Mouse (Mus musculus): ENCODE results near the gene Rrh. TPM values are rescaled to one million over a fixed set of nuclear protein-coding genes. Genes with fewer than 3 reads are reported as not detected.

The Rrh gene
- 0.04 TPM in 1 of 2 replicates, not detected in the other for polyA plus RNA-seq (2016; fragmentation: Nextera tagmentation; extraction: Ambion mirVana)

GRCm38 (mm10) chr3:129822206-129822775 lies at the start of gene Rrh:
Gene Rrh, minus strand, starts transcription at chr3:129822587.
- Histone ChIP-seq H3K9ac (no peak within 1 kb of the TSS), H3K27me3 (replicated peaks) (no peaks in the 10 kb centered on the region), H3K4me2 (no peak within 1 kb of the TSS), H3K36me3 (peaks cover 61% of the 10 kb centered on the region), H3K27ac (no peak within 1 kb of the TSS), H3K4me3 (no peak within 1 kb of the TSS), H3K4me1 (0 out of 2 replicates have a peak, but pooled peaks cover under 1% of the 10 kb centered on the region), H3K9me3 (replicated peaks) (no peaks in the 10 kb centered on the region)
- ATAC-seq: no peak
- WGBS (ENCODE audit: insufficient replicate concordance): 82% methylated on average over 11 of the region's 11 CpGs

- 0 out of 2 replicates have a peak, but pooled peaks have one; percentile 52 for ATAC-seq
- Histone ChIP-seq H3K27ac (no peak overlapping the region), H3K4me1 (no peaks in the 10 kb centered on the region), H3K4me2 (no peak overlapping the region), H3K9ac (no peak overlapping the region), H3K36me3 (peaks cover 15% of the 10 kb centered on the region), H3K4me3 (no peak overlapping the region), H3K27me3 (replicated peaks) (no peaks in the 10 kb centered on the region), H3K9me3 (replicated peaks) (peaks cover 5% of the 10 kb centered on the region; the same call in 1 of the 2 replicates)
- WGBS (ENCODE audit: insufficient replicate concordance): 45% methylated on average over 14 of the region's 14 CpGs
These were observed 41.3 kb upstream of the Rrh start for GRCm38 (mm10) chr3:129863698-129864097.

DNA sequence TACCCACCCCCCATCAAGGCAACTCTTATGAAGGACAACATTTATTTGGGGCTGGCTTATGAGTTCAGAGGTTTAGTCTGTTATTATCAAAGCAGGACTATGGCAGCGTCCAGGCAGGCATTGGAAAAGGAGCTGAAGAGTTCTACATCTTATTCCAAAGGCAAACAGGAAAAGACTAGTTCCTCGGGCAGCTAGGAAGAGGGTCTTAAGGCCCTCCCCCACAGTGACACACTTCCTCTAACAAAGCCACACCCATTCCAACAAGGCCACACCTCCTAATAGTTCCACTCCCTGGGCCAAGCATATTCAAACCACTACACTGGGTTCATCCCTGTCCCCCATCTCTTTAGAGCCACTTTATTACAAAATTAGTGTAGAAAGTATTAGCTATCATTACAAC lies 40.2 kb upstream of the Rrh start:
- Histone ChIP-seq H3K27me3 (replicated peaks) (no peaks in the 10 kb centered on the region), H3K9ac (no peak overlapping the region), H3K4me2 (no peak overlapping the region), H3K4me3 (no peak overlapping the region), H3K36me3 (peaks cover 25% of the 10 kb centered on the region), H3K27ac (no peak overlapping the region), H3K9me3 (replicated peaks) (peaks cover 5% of the 10 kb centered on the region), H3K4me1 (no peaks in the 10 kb centered on the region)
- no peak for ATAC-seq
- 51% methylated on average over 2 of the region's 2 CpGs for WGBS (ENCODE audit: insufficient replicate concordance)

DNA sequence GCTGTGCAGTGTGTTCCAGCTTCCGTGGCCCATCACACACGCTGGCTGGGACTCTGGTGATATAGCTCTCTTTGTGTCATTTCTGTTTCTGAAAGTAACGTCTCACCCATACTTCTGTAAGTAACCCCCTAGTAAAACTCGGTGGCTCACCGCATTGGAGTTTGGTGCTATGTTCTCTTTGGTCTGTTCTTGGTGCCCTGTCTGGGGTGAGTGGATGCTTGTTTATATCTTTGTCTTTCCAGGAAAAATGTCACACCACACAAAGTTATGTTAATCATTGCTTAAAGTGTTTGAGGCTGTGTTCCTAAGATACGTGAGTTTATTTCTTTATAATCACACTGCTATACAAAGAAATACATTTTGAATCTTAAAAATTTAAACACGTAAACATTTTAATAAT lies 24.5 kb upstream of the Rrh start:
- no peak overlapping the region for H3K9ac ChIP-seq

DNA sequence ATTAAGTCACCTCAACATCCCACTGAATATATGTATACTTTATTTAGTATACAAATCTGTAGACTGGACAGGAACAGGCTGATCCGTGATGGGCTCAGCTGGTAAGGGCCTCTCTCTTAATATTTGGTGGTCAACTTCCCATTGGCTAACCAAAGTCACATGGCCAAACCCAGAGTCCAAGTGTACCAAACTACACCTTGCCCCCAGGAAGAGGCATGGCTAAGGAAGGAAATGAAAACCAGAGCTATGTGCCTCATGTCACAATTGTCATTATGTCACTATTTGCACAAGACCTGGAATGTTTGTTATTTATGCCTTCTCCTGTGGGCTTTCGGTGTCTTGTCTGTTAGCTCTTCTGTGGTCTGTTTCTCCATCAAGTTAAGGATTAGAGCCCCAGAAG lies 23.5 kb upstream of the Rrh start:
- 47% methylated on average over 2 of the region's 2 CpGs for WGBS (ENCODE audit: insufficient replicate concordance)
- H3K27me3 ChIP-seq (replicated peaks): no peaks in the 10 kb centered on the region
- no peak for ATAC-seq
- no peaks in the 10 kb centered on the region for H3K4me1 ChIP-seq
- no peak overlapping the region for H3K9ac ChIP-seq
- no peak overlapping the region for H3K27ac ChIP-seq
- no peaks in the 10 kb centered on the region for H3K9me3 ChIP-seq (replicated peaks)
- no peaks in the 10 kb centered on the region for H3K36me3 ChIP-seq
- no peak overlapping the region for H3K4me2 ChIP-seq
- no peak overlapping the region for H3K4me3 ChIP-seq

More for the DNA sequence above, 24.5 kb upstream of the Rrh start:
- ATAC-seq: no peak
- 69% methylated on average over 7 of the region's 7 CpGs for WGBS (ENCODE audit: insufficient replicate concordance)
- H3K27me3 ChIP-seq (replicated peaks): no peaks in the 10 kb centered on the region
- no peaks in the 10 kb centered on the region for H3K4me1 ChIP-seq
- no peaks in the 10 kb centered on the region for H3K9me3 ChIP-seq (replicated peaks)
- no peaks in the 10 kb centered on the region for H3K36me3 ChIP-seq
- H3K27ac ChIP-seq: no peak overlapping the region
- H3K4me3 ChIP-seq: no peak overlapping the region
- no peak overlapping the region for H3K4me2 ChIP-seq

GRCm38 (mm10) chr3:129838017-129838416 lies 15.6 kb upstream of the Rrh start:
- Histone ChIP-seq H3K9ac (no peak overlapping the region), H3K9me3 (replicated peaks) (no peaks in the 10 kb centered on the region), H3K27ac (no peak overlapping the region), H3K27me3 (replicated peaks) (peaks cover 9% of the 10 kb centered on the region; the same call in 1 of the 2 replicates), H3K36me3 (no peaks in the 10 kb centered on the region), H3K4me2 (peak overlapping the region; percentile 33), H3K4me3 (no peak overlapping the region), H3K4me1 (peaks cover 5% of the 10 kb centered on the region; the same call in 1 of the 2 replicates)
- WGBS (ENCODE audit: insufficient replicate concordance): 53% methylated on average over 7 of the region's 7 CpGs
- ATAC-seq: peak; percentile 43

GRCm38 (mm10) chr3:129836965-129837364 lies 14.6 kb upstream of the Rrh start:
- Histone ChIP-seq H3K9me3 (replicated peaks) (no peaks in the 10 kb centered on the region), H3K4me3 (peak overlapping the region; percentile 21; the same call in 1 of the 2 replicates), H3K36me3 (no peaks in the 10 kb centered on the region), H3K27me3 (replicated peaks) (peaks cover 13% of the 10 kb centered on the region; the same call in 1 of the 2 replicates), H3K9ac (no peak overlapping the region), H3K4me2 (peak overlapping the region; percentile 33; the same call in 1 of the 2 replicates), H3K27ac (no peak overlapping the region), H3K4me1 (peaks cover 5% of the 10 kb centered on the region; the same call in 1 of the 2 replicates)
- ATAC-seq: no peak
- 61% methylated on average over 6 of the region's 6 CpGs for WGBS (ENCODE audit: insufficient replicate concordance)

DNA sequence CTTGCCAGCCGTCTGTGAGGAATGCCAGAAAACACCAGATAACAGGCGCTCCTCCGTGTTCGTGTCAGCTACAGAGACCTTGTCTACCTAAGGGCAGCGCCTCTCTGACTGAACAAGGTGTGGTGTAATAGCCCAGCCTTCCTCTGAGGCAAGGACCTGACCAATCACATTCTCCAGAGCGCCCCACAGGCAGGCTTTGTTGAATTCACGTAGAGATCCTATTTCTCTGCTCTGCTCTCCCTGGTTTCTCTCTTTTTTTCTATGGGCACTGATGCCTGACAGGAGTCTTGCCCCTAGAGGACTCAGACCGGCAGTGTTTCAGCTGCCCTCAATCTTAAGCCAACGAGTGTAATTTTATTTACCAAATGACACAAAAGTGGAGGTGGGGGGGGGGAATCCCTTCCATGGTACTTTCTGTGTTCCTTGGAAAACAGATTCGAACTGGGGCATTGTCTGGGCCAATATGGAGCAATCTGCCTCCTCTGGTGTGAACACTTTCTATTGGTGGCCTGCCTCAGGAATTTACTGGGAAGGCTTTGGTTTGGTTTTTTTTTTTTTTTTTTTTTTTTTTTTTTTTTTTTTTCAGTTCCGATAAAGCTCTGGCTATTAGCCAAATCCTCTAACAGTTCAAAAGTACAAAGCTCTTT lies 13.8 kb upstream of the Rrh start:
- H3K27ac ChIP-seq: peak overlapping the region; percentile 36; the same call in 1 of the 2 replicates
- H3K4me1 ChIP-seq: peaks cover 5% of the 10 kb centered on the region; the same call in 1 of the 2 replicates
- H3K4me3 ChIP-seq: no peak overlapping the region
- peaks cover 13% of the 10 kb centered on the region; the same call in 1 of the 2 replicates for H3K27me3 ChIP-seq (replicated peaks)
- ATAC-seq: peak; percentile 19; the same call in 1 of the 2 replicates
- no peak overlapping the region for H3K9ac ChIP-seq
- WGBS (ENCODE audit: insufficient replicate concordance): 21% methylated on average over 11 of the region's 11 CpGs
- H3K36me3 ChIP-seq: no peaks in the 10 kb centered on the region
- no peaks in the 10 kb centered on the region for H3K9me3 ChIP-seq (replicated peaks)
- peak overlapping the region; percentile 40 for H3K4me2 ChIP-seq

DNA sequence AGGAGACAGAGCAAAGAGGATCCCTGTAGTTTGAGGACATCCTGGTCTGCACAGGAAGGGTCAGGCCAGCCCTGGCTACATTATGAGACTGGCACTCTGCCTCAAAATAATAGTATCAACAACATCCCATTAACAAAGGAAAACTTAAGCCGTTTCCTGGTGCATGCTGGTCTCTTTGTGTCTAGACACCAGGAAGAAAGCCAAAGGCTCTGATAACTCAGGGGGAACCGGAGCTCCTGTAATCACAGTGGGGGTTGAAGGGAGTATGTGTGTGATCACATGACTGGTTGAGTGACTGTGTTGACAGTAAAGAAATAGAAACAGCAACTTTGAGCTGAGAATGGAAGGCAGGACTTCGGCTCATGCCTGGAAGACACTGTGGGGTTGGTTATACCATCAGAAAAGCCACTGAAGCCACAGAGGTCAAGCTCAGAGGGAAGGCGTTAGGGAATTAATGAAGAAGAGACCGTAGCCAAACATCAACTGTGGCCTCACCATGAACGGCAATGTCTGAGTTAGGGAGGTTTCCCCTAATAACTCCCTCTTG lies 13.1 kb upstream of the Rrh start, which contains the start of gene Cfi:
Cfi (plus strand) TSS at position 497 of the 547 bp plus-strand sequence.
- H3K4me1 ChIP-seq: peaks cover 5% of the 10 kb centered on the region; the same call in 1 of the 2 replicates
- no peaks in the 10 kb centered on the region for H3K9me3 ChIP-seq (replicated peaks)
- peak within 1 kb of the TSS; percentile 36; the same call in 1 of the 2 replicates for H3K27ac ChIP-seq
- H3K27me3 ChIP-seq (replicated peaks): peaks cover 13% of the 10 kb centered on the region; the same call in 1 of the 2 replicates
- peak within 1 kb of the TSS; percentile 21; the same call in 1 of the 2 replicates for H3K4me3 ChIP-seq
- ATAC-seq: no peak
- H3K4me2 ChIP-seq: peak within 1 kb of the TSS; percentile 40
- no peak within 1 kb of the TSS for H3K9ac ChIP-seq
- 50% methylated on average over 6 of the region's 6 CpGs for WGBS (ENCODE audit: insufficient replicate concordance)
- no peaks in the 10 kb centered on the region for H3K36me3 ChIP-seq

- peak; percentile 87 for ATAC-seq
- under 1% methylated on average over 60 of the region's 60 CpGs for WGBS (ENCODE audit: insufficient replicate concordance)
These were observed 8.7 kb upstream of the Rrh start, which contains the start of gene Gar1 for GRCm38 (mm10) chr3:129831035-129831568. Gene Gar1, minus strand, starts transcription at chr3:129831396.

DNA sequence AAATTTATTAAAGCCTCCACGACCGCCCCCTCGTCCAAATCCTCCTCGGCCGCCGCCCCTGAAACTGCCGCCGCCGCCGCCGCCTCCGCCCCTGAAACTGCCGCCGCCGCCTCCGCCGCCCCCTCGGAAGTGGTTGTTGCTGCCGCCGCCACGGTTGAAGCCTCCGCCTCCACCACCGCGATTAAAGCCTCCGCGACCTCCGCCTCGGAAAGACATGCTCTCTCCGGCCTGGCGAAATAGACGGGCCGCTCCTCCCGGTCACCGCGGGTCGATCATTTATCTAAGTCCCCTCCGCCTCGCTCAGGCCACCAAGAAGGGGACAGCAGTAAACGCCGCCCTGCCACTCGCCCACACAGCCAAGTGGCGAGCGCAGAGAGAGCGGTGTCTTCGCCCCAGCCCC lies 8.2 kb upstream of the Rrh start:
- Histone ChIP-seq H3K4me3 (peak overlapping the region; percentile 82), H3K27me3 (replicated peaks) (peaks cover 13% of the 10 kb centered on the region; the same call in 1 of the 2 replicates), H3K4me2 (peak overlapping the region; percentile 86), H3K9me3 (replicated peaks) (no peaks in the 10 kb centered on the region), H3K9ac (peak overlapping the region; percentile 78), H3K4me1 (peaks cover 33% of the 10 kb centered on the region), H3K27ac (peak overlapping the region; percentile 88), H3K36me3 (peaks cover 34% of the 10 kb centered on the region)
- peak; percentile 5; the same call in 1 of the 2 replicates for ATAC-seq
- WGBS (ENCODE audit: insufficient replicate concordance): under 1% methylated on average over 45 of the region's 45 CpGs

More at GRCm38 (mm10) chr3:129831035-129831568, 8.7 kb upstream of the Rrh start, which contains the start of gene Gar1:
- H3K4me3 ChIP-seq: peak within 1 kb of the TSS; percentile 82
- H3K4me2 ChIP-seq: peak within 1 kb of the TSS; percentile 86
- H3K4me1 ChIP-seq: peaks cover 33% of the 10 kb centered on the region
- H3K27ac ChIP-seq: peak within 1 kb of the TSS; percentile 88
- peak within 1 kb of the TSS; percentile 78 for H3K9ac ChIP-seq
- H3K9me3 ChIP-seq (replicated peaks): no peaks in the 10 kb centered on the region
- H3K36me3 ChIP-seq: peaks cover 29% of the 10 kb centered on the region
- H3K27me3 ChIP-seq (replicated peaks): peaks cover 13% of the 10 kb centered on the region; the same call in 1 of the 2 replicates

Data from liver, embryonic 12.5 days (tissue).